Mouse (Mus musculus) mouse embryonic stem cell (cell line): ENCODE data around the gene Sytl3.

Experiments
- in situ Hi-C, 2 experiments: fragments of 300-500 bp; cut with MboI; formaldehyde crosslinking; loops; 1 replicate in 1 of 2; 3 replicates in 1 of 2; pipeline ENCODE4 v1.14.3; 2019 to 2020; ENCODE audit warnings: low sequenced_read_pairs in 2 of 2, low pct_unique_long_range_greater_than_20kb in 1 of 2, mixed read lengths in 1 of 2; ENCODE audit not compliant: unreplicated experiment in 1 of 2

The Sytl3 gene

GRCm38 (mm10) chr17:6727996-6728610 lies 69.2 kb downstream of the Sytl3 start:
- in situ Hi-C loops = no loop called here

DNA sequence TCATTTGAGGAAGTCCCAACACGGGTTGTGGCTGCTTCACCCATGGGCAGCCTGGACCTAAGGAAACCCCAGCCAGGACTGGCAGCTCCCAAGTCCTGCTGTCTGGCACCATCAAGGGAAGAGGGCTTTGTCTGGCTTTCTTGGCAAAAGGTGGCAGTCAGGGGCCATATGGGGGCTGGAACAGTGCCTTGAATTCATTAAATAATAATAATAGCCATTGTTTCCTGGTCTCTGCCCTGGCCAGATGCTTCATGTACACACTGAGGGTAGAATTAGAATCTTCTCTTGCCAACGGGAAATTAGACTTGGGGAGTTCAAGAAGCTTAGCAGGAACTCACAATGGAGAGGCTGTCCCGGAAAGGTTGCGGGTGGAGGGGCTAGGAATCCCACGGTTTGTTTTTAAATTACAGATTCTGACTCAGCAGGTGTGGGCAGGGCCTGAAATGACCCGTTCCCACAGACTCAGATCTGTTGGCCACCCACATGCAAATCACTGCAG lies 70.4 kb downstream of the Sytl3 start:
- in situ Hi-C loops = no loop called here

DNA sequence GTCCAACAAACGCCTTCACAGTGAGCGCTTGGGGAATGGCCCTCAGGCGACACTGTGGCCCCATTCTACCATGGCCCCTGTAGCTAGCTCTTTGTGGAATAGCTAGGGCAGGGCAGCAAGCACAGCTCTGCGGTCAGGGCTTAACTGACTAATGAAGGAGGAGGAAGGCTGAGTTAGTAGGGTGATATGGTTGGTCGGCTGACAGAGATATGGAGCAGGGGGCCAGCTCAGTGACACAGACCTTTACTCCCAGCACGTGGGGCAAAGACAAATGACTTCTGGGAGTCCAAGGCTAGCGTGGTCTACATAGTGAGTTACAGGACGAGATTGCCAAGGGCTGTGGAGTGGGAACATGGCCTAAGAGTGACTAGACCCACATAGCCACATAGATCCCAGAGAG lies 72.2 kb downstream of the Sytl3 start:
- in situ Hi-C loops = no loop called here

- in situ Hi-C loops = no loop called here
Observed at GRCm38 (mm10) chr17:6731634-6732033, 72.7 kb downstream of the Sytl3 start.

DNA sequence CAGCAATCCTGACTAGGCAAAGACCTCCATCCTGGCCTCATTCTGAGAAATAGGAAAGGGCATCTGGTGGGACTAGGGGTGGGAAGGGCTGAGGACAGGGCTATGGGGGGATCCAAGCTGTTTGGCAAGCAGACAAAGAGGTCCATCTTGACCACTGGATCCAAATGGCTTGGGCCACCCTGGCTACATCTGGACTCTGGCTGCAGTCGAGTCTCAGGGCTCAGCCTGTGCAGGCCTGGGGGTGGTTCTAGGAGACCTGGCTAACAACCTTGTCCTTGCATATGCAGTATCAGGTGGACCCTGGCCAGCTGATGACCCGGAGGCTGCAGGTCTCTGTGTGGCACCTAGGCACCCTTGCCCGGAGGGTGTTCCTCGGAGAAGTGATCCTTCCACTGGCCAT lies 73.8 kb downstream of the Sytl3 start:
- in situ Hi-C loops = no loop called here

DNA sequence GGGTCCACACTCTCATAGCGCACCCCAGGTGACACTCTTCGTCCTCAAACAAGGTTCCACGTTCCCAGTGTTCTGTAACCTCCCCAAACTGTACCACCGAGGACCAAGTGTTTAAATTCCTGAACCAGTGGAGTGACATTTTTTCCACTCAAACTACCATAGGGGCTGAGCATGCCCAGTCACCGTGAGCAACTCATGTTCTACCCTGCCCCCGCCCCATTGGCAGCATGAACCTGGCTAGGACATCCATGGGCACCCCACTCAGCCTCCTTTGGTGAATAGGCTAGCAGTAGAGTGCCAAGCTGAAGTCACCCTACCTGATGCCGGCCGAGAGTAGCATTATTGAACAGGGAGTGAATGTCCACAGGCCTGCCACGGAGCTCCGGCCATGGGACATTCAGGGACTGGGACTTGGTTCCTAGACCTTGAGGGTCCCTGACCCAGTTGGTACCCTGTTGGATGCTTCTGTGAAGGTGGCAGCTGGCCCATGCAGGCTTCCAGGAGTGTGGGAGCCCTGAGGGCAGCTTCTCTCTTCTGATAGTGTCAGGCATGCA lies 74.5 kb downstream of the Sytl3 start:
- in situ Hi-C loops = no loop called here

- in situ Hi-C loops = no loop called here
Observed at GRCm38 (mm10) chr17:6734746-6735441, 76.0 kb downstream of the Sytl3 start.

GRCm38 (mm10) chr17:6736306-6737272 lies 77.7 kb downstream of the Sytl3 start:
- in situ Hi-C loops = no loop called here

- in situ Hi-C loops = no loop called here
Observed at GRCm38 (mm10) chr17:6737273-6737997, 78.5 kb downstream of the Sytl3 start.

DNA sequence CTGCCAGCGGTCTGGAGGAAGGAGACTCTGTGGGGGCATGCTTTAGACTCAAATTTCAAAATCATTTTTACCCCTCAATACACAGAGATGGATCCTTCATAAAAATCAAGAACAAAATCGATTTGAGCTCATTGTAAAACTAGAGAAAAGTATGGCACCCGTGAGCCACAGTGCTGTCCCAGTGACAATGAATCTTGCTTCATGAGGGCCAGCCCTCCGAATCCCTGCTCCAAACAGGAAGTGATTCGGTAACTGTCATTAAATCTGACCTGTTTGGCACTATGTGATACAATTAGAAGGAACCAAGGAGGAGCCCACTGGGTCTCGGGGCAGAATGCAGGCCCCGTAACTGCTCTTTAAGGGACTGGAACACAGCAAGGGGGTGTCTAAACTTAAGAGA lies 79.9 kb downstream of the Sytl3 start:
- in situ Hi-C loops = no loop called here

DNA sequence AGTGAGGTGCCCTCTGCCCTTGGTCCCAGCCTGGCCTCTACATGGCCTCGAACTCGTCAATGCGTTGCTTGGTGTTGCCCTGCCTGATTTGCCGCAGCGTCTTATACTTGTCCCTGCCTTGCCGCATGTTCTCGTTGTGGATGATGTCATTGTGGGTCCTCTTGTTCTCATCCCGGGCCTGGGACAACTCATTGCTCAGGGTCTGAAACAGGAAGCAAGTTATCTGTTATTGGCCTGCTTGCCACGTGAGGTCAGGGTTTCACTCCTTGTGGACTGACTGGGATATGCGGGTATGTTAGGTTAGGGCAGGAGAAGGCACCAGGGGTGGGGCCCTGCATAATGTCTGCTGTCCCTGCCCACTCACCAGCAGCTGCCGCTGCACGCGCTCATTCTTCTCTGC lies 80.4 kb downstream of the Sytl3 start:
- in situ Hi-C loops = no loop called here

- in situ Hi-C loops = no loop called here
Observed at GRCm38 (mm10) chr17:6739756-6740155, 80.9 kb downstream of the Sytl3 start.

DNA sequence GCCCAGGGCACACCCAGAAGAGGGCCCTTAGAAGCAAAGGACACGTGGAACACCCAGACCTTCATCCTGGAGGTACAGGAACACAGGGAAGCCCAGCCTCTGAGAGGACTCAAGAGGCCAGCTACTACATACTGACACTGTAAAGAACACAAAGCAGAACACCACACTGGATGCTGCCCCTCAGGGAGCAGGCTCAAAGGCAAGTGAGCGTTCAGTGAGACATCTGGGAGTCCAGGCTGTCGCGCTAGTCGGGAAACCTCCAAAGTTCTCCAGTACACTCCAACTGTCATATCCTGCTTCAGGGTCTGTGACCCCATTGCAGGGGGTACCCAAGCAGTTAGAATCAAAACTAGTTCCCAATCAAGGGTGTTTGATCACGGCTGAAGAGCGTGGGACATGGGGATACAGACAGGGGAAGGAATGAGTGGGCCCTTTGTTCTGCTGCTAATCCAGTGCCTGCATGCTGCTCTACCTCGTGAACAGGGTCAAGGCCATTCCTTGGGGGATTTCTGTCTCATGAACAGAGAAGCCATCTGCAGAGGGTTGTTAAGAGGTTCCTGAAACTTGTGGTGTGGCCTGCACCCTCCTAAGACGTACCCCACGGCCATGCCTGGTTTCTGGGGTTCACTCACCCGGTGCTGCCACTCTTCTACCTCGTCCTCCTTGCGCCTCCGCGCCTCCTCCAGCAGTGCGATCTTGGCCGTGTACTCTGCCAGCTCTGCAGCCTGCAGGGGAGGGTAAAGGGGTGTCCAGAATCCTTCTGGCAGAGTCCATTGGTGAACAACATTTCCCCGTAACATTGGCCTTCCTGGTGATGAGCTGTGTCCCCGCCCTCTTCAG lies 81.7 kb downstream of the Sytl3 start:
- in situ Hi-C loops = no loop called here

DNA sequence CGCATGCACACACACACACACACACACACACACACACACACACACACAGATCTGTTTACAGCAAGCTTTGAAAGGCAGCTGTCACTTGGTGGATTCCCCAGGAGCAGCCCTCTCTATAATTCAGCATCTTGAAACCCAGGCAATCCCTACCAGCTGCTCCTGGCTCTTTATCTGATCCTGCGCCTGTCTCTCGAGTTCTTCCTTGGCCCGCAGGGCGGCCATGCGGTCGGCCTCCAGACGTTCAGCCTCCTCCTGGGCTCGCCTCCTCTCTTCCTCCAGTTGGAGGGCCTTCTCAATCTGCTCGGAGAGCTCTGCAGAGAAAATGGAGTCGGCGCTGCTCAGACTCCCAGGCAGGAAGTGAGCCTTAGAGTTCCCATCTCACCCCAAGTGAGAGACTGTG lies 82.4 kb downstream of the Sytl3 start:
- in situ Hi-C loops = no loop called here

- in situ Hi-C loops = no loop called here
Observed at GRCm38 (mm10) chr17:6742083-6743038, 83.5 kb downstream of the Sytl3 start.

GRCm38 (mm10) chr17:6743039-6743575 lies 84.2 kb downstream of the Sytl3 start:
- in situ Hi-C loops = no loop called here
